Mouse (Mus musculus): ENCODE data around the gene Afap1l2. TPM values are rescaled to one million over a fixed set of nuclear protein-coding genes. Genes with fewer than 3 reads are reported as not detected.

Gene Afap1l2
- polyA plus RNA-seq, 1 experiment: 5.9 TPM

DNA sequence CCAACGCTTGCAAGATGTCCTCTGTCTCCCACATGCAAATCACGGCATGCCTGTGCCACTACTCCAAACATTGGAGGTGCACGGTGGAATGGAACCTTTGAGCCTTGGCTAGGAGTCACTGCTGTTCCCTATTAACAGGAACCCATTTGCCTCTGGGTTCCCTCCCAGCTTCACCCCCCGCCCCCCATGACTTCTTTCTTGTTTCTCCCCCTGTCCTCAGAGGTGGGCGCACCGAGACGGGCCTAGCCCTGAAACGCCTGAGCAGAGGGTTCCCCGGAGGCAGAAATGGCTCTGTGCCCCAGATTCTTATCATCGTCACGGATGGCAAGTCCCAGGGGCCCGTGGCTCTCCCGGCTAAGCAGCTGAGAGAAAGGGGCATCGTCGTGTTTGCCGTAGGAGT lies 110.4 kb downstream of the Afap1l2 start:
- TF ChIP-seq CTCF (IDR thresholded peaks at IDR 0.05; ENCODE audit: borderline replicate concordance, control insufficient read depth, extremely low read depth, insufficient read depth, low read length, poor library complexity): no peak
- TF ChIP-seq POLR2A (IDR thresholded peaks at IDR 0.05; ENCODE audit: control insufficient read depth, extremely low read depth, insufficient read depth, low read length, poor library complexity): no peak
- no peak for DNase-seq
- Histone ChIP-seq H3K36me3 (ENCODE audit: control insufficient read depth, insufficient read depth, low read length) (no peaks in the 10 kb centered on the region), H3K4me1 (replicated peaks; ENCODE audit: control insufficient read depth, insufficient read depth, low read length) (no peaks in the 10 kb centered on the region), H3K4me3 (ENCODE audit: control insufficient read depth, insufficient read depth, low read length) (no peak overlapping the region), H3K27me3 (ENCODE audit: control insufficient read depth, insufficient read depth, low read length) (no peaks in the 10 kb centered on the region), H3K27ac (ENCODE audit: control insufficient read depth, insufficient read depth, low read length) (no peak overlapping the region)
- 93% methylated on average over 16 of the region's 16 CpGs for WGBS

GRCm38 (mm10) chr19:56893326-56893725 lies 114.7 kb downstream of the Afap1l2 start:
- WGBS: 89% methylated on average over 5 of the region's 5 CpGs
- Histone ChIP-seq H3K36me3 (ENCODE audit: control insufficient read depth, insufficient read depth, low read length) (no peaks in the 10 kb centered on the region), H3K4me1 (replicated peaks; ENCODE audit: control insufficient read depth, insufficient read depth, low read length) (no peaks in the 10 kb centered on the region), H3K27ac (ENCODE audit: control insufficient read depth, insufficient read depth, low read length) (no peak overlapping the region), H3K4me3 (ENCODE audit: control insufficient read depth, insufficient read depth, low read length) (no peak overlapping the region), H3K27me3 (ENCODE audit: control insufficient read depth, insufficient read depth, low read length) (no peaks in the 10 kb centered on the region)
- DNase-seq: no peak
- TF ChIP-seq POLR2A (IDR thresholded peaks at IDR 0.05; ENCODE audit: control insufficient read depth, extremely low read depth, insufficient read depth, low read length, poor library complexity): no peak
- TF ChIP-seq CTCF (IDR thresholded peaks at IDR 0.05; ENCODE audit: borderline replicate concordance, control insufficient read depth, extremely low read depth, insufficient read depth, low read length, poor library complexity): no peak

DNA sequence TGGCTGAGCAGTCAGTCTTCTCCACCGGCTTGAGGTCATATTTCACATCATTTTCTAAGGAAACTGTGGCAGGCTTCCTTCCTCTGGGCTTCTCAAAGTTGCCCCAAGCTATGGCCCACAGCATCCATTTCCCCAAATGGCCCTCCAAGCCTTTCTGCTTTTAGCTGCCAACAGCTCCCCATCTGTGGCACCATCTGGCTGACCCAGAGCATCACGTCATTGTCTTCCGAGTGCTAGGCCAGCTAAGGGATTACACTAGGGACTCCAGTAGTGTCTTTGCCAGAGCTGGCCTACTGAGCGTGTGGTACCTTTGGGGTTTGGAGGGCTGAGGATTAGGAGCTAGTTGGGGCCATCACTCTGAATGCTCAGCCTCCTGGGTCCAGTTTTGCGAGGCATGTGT lies 115.4 kb downstream of the Afap1l2 start:
- Histone ChIP-seq H3K27ac (ENCODE audit: control insufficient read depth, insufficient read depth, low read length) (no peak overlapping the region), H3K4me1 (replicated peaks; ENCODE audit: control insufficient read depth, insufficient read depth, low read length) (no peaks in the 10 kb centered on the region), H3K4me3 (ENCODE audit: control insufficient read depth, insufficient read depth, low read length) (no peak overlapping the region), H3K36me3 (ENCODE audit: control insufficient read depth, insufficient read depth, low read length) (no peaks in the 10 kb centered on the region), H3K27me3 (ENCODE audit: control insufficient read depth, insufficient read depth, low read length) (no peaks in the 10 kb centered on the region)
- TF ChIP-seq POLR2A (IDR thresholded peaks at IDR 0.05; ENCODE audit: control insufficient read depth, extremely low read depth, insufficient read depth, low read length, poor library complexity) (no peak), CTCF (IDR thresholded peaks at IDR 0.05; ENCODE audit: borderline replicate concordance, control insufficient read depth, extremely low read depth, insufficient read depth, low read length, poor library complexity) (no peak)
- no peak for DNase-seq
- WGBS: 82% methylated on average over 5 of the region's 5 CpGs

- no peaks in the 10 kb centered on the region for H3K27me3 ChIP-seq (ENCODE audit: control insufficient read depth, insufficient read depth, low read length)
- DNase-seq: no peak
- H3K36me3 ChIP-seq (ENCODE audit: control insufficient read depth, insufficient read depth, low read length): no peaks in the 10 kb centered on the region
- no peaks in the 10 kb centered on the region for H3K4me1 ChIP-seq (replicated peaks; ENCODE audit: control insufficient read depth, insufficient read depth, low read length)
- no peak overlapping the region for H3K4me3 ChIP-seq (ENCODE audit: control insufficient read depth, insufficient read depth, low read length)
- WGBS: 87% methylated on average over 2 of the region's 2 CpGs
- no peak overlapping the region for H3K27ac ChIP-seq (ENCODE audit: control insufficient read depth, insufficient read depth, low read length)
- TF ChIP-seq POLR2A (IDR thresholded peaks at IDR 0.05; ENCODE audit: control insufficient read depth, extremely low read depth, insufficient read depth, low read length, poor library complexity): no peak
- no peak for TF ChIP-seq CTCF (IDR thresholded peaks at IDR 0.05; ENCODE audit: borderline replicate concordance, control insufficient read depth, extremely low read depth, insufficient read depth, low read length, poor library complexity)
Measured at GRCm38 (mm10) chr19:56891438-56891837, 116.6 kb downstream of the Afap1l2 start.

GRCm38 (mm10) chr19:56888654-56889053 lies 119.4 kb downstream of the Afap1l2 start:
- H3K4me3 ChIP-seq (ENCODE audit: control insufficient read depth, insufficient read depth, low read length): no peak overlapping the region
- no peaks in the 10 kb centered on the region for H3K4me1 ChIP-seq (replicated peaks; ENCODE audit: control insufficient read depth, insufficient read depth, low read length)
- DNase-seq: no peak
- H3K27me3 ChIP-seq (ENCODE audit: control insufficient read depth, insufficient read depth, low read length): no peaks in the 10 kb centered on the region
- TF ChIP-seq POLR2A (IDR thresholded peaks at IDR 0.05; ENCODE audit: control insufficient read depth, extremely low read depth, insufficient read depth, low read length, poor library complexity): no peak
- TF ChIP-seq CTCF (IDR thresholded peaks at IDR 0.05; ENCODE audit: borderline replicate concordance, control insufficient read depth, extremely low read depth, insufficient read depth, low read length, poor library complexity): no peak
- whole genome bisulfite sequencing: 96% methylated on average over 5 of the region's 5 CpGs
- no peak overlapping the region for H3K27ac ChIP-seq (ENCODE audit: control insufficient read depth, insufficient read depth, low read length)
- no peaks in the 10 kb centered on the region for H3K36me3 ChIP-seq (ENCODE audit: control insufficient read depth, insufficient read depth, low read length)

- H3K27me3 ChIP-seq (ENCODE audit: control insufficient read depth, insufficient read depth, low read length): no peaks in the 10 kb centered on the region
- TF ChIP-seq CTCF (IDR thresholded peaks at IDR 0.05; ENCODE audit: borderline replicate concordance, control insufficient read depth, extremely low read depth, insufficient read depth, low read length, poor library complexity): no peak
- TF ChIP-seq POLR2A (IDR thresholded peaks at IDR 0.05; ENCODE audit: control insufficient read depth, extremely low read depth, insufficient read depth, low read length, poor library complexity): no peak
- H3K4me1 ChIP-seq (replicated peaks; ENCODE audit: control insufficient read depth, insufficient read depth, low read length): no peaks in the 10 kb centered on the region; the same call in 1 of the 2 replicates
- no peak overlapping the region for H3K4me3 ChIP-seq (ENCODE audit: control insufficient read depth, insufficient read depth, low read length)
- H3K27ac ChIP-seq (ENCODE audit: control insufficient read depth, insufficient read depth, low read length): no peak overlapping the region
- no peaks in the 10 kb centered on the region for H3K36me3 ChIP-seq (ENCODE audit: control insufficient read depth, insufficient read depth, low read length)
- whole genome bisulfite sequencing: 86% methylated on average over 10 of the region's 10 CpGs
- no peak for DNase-seq
Measured at GRCm38 (mm10) chr19:56887879-56888278, 120.1 kb downstream of the Afap1l2 start.

- H3K4me3 ChIP-seq (ENCODE audit: control insufficient read depth, insufficient read depth, low read length): no peak overlapping the region
- DNase-seq: no peak
- 0 out of 2 replicates have a peak, but pooled peaks cover 4% of the 10 kb centered on the region for H3K4me1 ChIP-seq (replicated peaks; ENCODE audit: control insufficient read depth, insufficient read depth, low read length)
- H3K27me3 ChIP-seq (ENCODE audit: control insufficient read depth, insufficient read depth, low read length): peaks cover 6% of the 10 kb centered on the region; the same call in 1 of the 2 replicates
- H3K27ac ChIP-seq (ENCODE audit: control insufficient read depth, insufficient read depth, low read length): no peak overlapping the region
- H3K36me3 ChIP-seq (ENCODE audit: control insufficient read depth, insufficient read depth, low read length): no peaks in the 10 kb centered on the region
- WGBS: 73% methylated on average over 6 of the region's 6 CpGs
- TF ChIP-seq POLR2A (IDR thresholded peaks at IDR 0.05; ENCODE audit: control insufficient read depth, extremely low read depth, insufficient read depth, low read length, poor library complexity): no peak
- no peak for TF ChIP-seq CTCF (IDR thresholded peaks at IDR 0.05; ENCODE audit: borderline replicate concordance, control insufficient read depth, extremely low read depth, insufficient read depth, low read length, poor library complexity)
Measured at GRCm38 (mm10) chr19:56877364-56877763, 130.7 kb downstream of the Afap1l2 start.

Measured in thymus, adult 2 months (tissue).